Mouse (Mus musculus): ENCODE measurements around the gene Mpo.

Mpo gene

GRCm38 (mm10) chr11:87779392-87779791, 14.0 kb upstream of the Mpo start:
- in situ Hi-C loops (cut with MboI; ENCODE audit: unreplicated experiment in 2 of 2) = no loop called here

- in situ Hi-C loops (cut with MboI; ENCODE audit: unreplicated experiment in 2 of 2) = no loop called here
Measured at GRCm38 (mm10) chr11:87780130-87780529, 13.3 kb upstream of the Mpo start.

DNA sequence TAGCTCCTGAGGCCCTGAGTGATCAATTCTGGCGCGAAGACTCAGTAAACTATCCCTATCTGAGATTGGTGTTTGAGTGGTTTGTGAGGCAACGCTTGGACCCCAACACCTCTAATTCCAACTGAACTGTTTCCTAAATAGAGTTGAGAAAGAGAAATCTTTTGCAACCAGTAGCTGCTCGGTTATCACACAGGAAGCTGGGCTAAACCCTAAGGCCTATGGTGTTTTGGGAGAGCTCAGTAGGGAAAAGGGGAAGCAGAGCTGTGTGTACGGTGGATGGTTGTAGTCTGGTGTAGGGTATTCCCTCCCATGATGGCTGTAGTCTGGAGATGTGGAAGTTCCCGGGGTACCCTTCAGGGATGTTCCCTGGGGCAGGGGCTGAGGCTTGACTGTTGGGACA, 3.3 kb upstream of the Mpo start:
- in situ Hi-C loops (cut with MboI; ENCODE audit: unreplicated experiment in 2 of 2) = no loop called here

GRCm38 (mm10) chr11:87801711-87802275, 8.4 kb downstream of the Mpo start:
- in situ Hi-C loops (cut with MboI; ENCODE audit: unreplicated experiment in 2 of 2) = loop anchor here (10.0 kb wide), 1 partner anchor 83 kb away; no protein-coding TSS in a partner anchor

DNA sequence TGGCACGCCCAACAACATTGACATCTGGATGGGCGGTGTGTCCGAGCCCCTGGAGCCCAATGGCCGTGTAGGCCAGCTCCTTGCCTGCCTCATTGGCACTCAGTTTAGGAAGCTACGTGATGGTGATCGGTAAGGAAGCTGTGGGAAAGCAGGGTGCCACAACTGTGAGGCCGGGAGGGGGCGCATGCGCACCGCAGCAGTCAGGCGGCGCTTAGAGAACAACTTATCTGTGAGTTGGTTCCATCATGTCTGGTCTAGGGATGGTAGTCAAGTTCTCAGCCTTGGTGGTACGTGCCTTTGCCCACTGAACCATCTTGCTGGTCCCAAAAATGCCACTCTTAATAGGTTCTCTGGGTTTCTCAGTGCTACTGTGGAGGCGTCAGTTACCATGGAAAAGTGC, 9.2 kb downstream of the Mpo start:
- in situ Hi-C loops (cut with MboI; ENCODE audit: unreplicated experiment in 2 of 2) = loop anchor here (10.0 kb wide), 1 partner anchor 82 kb away; no protein-coding TSS in a partner anchor

DNA sequence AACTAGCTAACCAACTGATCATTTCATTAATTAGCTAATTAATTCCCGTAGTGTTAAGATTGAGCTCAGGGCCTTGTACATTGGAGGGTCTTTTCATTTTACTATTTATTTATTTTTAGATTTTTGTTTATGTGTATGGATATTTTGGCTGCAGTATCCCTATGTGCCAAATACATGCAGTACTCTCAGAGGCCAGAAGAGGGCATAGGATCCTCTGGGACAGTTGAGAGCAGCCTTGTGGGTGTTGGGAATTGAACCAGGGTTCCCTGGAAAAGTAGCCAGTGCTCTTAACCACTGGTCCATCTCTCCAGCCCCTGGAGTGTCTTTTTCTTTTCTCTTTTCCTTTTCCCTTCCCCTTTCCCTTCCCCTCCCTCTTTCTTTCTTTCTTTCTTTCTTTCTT, 12.1 kb downstream of the Mpo start:
- in situ Hi-C loops (cut with MboI; ENCODE audit: unreplicated experiment in 2 of 2) = loop anchor here (10.0 kb wide), 1 partner anchor 79 kb away; no protein-coding TSS in a partner anchor

DNA sequence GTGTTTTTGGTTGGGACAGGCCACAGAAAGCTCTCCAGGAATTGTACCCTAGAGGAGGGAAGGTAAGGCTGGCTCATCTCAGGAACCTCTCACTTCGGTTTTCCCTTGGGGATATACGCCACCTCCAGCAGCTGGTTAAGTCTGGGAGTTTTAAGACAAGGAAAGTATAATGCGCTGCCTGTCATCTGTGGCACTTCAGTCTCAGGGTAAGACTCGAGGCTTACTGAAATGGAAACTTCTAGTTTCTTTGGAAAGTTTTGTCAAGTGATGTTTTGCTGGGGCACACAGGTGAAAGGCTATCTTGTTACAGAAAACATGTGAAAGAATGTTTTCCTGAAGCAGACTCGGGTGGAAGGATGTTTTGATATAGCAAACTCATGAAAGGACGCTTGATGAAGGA, 14.1 kb downstream of the Mpo start:
- in situ Hi-C loops (cut with MboI; ENCODE audit: unreplicated experiment in 2 of 2) = loop anchor here (10.0 kb wide), 1 partner anchor 77 kb away; no protein-coding TSS in a partner anchor

GRCm38 (mm10) chr11:87808236-87808635, 14.9 kb downstream of the Mpo start:
- in situ Hi-C loops (cut with MboI; ENCODE audit: unreplicated experiment in 2 of 2) = loop anchor here (10.0 kb wide), 1 partner anchor 77 kb away; no protein-coding TSS in a partner anchor

DNA sequence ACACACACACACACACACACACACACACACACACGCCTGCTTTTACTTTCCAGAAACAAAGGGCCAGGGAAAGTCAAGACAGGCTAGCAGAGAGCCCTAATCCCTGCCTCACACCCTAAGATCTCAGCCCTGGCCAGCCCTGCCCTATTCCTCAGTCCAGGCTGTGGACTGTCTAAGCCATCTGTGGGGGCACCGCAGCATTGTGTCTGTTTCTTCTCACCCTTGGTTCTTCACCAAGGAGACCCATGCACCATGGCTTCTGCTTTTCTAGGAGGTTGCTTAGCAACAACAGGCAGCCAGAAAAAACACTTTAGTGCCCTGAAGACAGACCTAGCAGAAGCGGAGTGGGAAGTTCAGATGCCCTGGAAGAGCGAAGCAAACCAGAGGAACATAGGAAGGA, 18.0 kb downstream of the Mpo start:
- in situ Hi-C loops (cut with MboI; ENCODE audit: unreplicated experiment in 2 of 2) = no loop called here

DNA sequence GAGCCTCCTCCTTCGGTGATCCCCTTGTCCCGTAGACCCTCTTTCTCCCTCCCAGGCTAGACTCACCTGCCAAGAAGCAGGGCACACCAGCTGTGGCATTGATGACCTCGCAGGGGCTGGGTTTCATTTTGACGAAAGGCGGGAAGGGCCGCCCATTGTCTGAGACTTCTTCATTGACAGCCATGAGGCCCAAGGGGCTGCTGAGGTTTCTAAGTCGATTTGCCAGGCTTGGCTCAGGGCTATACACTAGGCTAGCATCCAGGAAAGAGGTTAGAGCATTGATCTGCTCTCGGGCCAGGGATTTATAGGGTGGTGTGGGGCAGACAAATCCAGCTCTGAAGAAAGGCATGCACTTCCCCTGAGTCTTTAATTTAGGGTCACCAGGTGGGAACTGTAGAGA, 21.4 kb downstream of the Mpo start:
- in situ Hi-C loops (cut with MboI; ENCODE audit: unreplicated experiment in 2 of 2) = no loop called here

DNA sequence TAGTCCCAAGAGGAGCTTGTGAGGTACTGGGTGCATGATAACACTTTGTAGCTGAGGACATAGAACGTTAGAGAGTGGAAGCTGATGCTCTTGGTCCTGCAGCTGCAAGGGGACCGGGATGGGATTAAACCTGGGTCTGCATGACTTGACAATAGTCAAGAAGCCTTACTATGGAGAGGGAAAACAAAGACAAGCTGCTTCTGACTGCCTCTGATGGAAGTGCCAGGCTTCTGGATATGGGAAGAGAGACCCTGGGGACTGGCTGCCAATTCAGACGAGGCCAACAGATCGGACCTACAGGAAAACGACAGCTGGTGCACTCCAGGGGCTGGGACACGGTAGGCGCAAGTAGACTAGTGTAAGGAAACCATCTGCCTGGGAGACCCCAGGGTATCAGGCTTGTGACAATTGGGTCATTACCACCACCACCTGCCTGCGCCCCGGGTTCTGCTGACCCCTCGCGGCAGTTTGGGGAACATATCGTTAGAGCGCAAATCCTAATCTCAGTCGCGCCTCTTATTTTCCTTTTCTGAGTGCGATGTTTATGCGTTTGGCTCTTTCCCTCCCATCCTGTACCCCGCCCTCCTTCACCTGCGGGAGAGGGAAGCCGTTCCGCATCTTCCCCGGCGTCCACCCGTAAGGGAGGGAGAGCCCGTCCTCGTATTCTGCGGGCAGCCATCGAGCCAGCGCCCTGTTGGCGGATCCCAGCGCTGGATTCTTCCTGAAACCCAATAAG, 23.5 kb downstream of the Mpo start:
- in situ Hi-C loops (cut with MboI; ENCODE audit: unreplicated experiment in 2 of 2) = no loop called here

DNA sequence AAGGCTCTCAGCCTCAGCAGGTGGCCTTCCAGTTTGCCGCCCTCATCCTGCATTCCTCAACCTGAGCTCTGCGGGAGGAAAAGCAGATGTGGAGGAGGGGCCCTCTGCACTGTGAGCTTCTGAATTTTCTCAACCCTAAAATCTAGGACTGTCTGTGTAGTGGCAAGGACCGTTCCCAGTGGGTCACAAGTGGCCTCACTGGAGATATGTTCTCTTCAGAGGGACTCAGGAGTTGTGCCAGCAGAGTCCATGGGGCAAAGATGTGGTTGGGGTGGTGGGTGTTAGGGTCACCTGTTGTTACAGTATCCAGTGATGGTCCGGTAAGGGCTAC, 24.0 kb downstream of the Mpo start:
- in situ Hi-C loops (cut with MboI; ENCODE audit: unreplicated experiment in 2 of 2) = no loop called here

DNA sequence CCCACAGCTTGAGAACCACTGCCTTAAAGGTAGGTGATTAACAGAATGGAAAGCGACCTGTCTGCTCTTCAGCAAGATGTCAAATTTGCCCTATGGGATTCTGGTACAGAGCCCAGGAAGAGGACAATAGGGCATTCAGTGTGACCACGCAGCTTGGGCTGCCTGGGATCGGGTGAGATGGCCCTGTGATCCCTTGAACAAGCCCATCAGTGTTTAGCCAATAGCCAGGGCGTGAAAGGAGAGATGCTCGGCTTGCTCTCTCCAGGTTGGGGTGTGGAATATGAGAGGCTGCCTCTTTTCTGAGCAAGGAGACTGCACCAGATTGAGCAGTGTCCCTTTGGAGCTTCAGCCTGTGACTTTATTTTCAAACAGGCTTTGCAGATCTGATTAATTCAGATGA, 28.1 kb downstream of the Mpo start:
- in situ Hi-C loops (cut with MboI; ENCODE audit: unreplicated experiment in 2 of 2) = no loop called here

DNA sequence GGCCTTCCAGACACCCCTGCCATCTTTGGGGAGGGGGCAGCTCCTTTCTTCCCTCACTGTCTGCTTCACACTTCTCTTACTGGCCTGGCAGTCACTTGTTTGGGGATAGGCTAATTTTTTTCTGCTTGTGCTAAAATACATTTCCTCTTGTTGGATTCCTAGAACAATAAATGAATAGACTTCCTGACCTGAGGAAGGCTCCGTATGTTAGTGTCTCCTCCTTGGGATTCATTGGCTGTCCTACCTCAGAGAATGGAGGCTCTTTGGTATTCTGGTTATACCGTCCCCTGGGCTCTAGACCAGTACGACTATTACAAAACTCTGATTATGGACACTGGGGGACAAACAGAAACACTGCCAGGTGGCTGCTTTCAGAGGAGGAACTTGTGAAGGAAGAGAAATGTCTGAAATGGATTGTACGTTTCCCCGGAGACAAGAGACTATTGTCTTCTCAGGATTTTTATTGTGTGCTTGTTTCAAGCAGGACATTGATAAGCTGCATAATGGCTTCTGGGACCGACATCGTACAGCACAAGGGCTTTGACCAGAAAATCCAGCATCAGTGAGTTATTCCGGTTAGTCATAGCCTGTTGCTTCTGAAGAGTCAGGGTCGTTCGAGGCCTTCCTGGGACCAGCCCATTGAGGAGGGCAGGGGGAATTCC, 35.0 kb downstream of the Mpo start, which contains the start of gene Lpo:
Gene Lpo (minus strand): TSS at position 51 of the 662 bp plus-strand sequence.
- in situ Hi-C loops (cut with MboI; ENCODE audit: unreplicated experiment in 2 of 2) = no loop called here

DNA sequence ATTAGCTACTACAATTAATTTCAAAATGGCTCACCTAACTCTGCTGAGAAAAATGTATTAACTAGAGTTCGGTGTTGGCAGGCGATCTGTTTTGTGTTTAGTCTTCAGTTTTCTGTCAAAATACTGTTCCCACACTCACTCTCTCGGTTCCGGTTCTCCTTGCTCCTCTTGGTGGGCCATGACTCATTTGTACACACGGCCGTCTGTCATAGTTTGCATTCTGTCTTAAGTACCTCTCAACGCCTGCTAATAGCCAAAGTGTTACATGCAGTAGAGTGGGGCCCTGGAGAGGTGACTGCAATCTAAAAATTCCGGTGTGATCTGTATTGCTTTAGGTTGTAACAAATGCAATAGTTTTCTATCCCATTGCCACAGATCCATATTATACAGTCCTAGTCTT, 47.3 kb downstream of the Mpo start:
- in situ Hi-C loops (cut with MboI; ENCODE audit: unreplicated experiment in 2 of 2) = no loop called here

DNA sequence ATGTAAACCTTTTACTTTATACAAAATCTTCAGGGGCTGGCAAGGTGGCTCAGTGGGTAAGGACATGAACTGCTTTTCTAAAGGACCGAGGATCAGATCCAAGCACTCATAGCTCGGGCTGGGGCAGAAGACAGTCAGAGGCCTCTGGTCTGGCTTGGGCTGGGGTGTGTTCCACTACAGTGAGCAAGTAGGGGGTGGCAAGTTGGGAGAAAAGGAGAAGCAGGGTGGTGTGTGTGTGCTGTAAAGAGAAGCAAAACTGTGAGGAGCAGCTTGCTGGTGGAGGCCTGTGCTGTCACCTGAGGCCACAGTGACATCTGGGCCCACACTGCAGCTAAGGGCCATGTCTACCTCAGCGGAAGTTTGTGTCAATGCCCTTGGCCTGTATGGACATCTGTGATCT, 48.1 kb downstream of the Mpo start:
- in situ Hi-C loops (cut with MboI; ENCODE audit: unreplicated experiment in 2 of 2) = no loop called here

DNA sequence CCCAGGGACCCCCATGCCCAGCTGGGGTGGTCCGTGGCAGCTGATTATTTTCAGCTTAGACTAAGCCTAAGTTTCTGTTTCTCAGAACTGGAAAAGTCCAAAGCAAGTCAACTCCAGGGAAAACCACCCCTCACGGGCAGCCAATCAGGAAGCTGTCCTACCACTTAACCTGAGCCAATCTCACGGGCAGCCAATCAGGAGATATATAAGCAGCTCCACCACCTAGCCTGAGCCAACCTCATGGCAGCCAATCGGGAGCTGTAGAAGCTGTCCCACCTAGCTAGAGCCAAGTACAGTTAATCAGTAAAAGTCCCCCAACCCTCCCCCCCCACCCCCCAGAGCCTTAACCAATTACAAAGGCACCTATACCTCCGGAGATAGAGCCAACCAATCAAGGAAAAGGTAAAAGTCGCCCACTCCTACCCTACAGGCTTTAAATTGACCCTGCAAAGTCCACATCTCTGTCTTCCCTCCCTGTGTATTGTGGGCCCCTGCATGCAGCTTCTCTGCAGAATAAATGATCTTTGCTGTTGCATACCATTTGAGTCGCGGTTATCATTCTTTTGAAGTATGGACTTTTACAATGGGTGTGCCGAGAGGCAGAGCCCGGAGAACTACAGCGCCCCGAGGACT, 53.7 kb downstream of the Mpo start:
- in situ Hi-C loops (cut with MboI; ENCODE audit: unreplicated experiment in 2 of 2) = no loop called here

DNA sequence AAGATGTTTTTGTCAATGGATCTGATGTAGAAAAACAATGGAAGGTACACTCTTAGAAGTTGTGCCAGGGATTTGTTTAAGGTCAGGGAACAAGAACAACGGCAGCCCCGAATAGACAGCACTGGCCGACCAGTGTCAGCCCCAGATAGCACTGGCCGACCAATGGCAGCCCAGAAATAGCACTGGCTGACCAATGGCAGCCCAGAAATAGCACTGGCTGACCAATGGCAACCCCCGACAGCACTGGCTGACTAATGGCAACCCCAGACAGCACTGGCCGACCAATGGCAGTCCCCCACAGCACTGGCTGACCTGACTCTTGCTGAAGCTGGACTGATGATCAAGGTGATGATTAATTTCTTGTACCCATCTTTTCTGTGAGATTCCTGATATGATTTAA, 54.5 kb downstream of the Mpo start:
- in situ Hi-C loops (cut with MboI; ENCODE audit: unreplicated experiment in 2 of 2) = no loop called here

GRCm38 (mm10) chr11:87852690-87853596, 59.6 kb downstream of the Mpo start, which contains the start of gene Mks1:
TSS of gene Mks1 (plus strand) at chr11:87853215.
- in situ Hi-C loops (cut with MboI; ENCODE audit: unreplicated experiment in 2 of 2) = no loop called here

DNA sequence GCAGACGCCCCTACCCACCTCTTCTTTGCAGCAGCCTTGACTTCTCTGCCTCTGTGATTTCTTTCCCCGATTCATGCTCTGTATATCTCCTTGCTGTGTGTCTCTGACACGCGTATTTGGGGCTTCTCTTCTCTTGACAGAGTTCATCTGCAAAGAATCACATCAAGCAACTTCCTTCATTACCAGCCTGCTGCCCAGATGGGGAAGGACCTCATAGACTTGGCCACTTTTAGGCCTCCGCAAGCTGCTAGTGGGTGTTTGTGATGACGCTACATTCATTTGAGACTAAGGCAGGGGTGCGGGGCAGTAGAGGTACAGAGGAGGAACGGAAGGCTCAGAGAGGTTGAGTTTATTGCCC, 60.2 kb downstream of the Mpo start:
- in situ Hi-C loops (cut with MboI; ENCODE audit: unreplicated experiment in 2 of 2) = no loop called here

Data from v-Abl transformed pro-B cells (cell line).